Mouse (Mus musculus) hindlimb bud, embryonic 11.5 days (tissue): ENCODE data around the gene Crkl.
"Not testable (repeated sequence)": the region's sequence is repeated elsewhere in the genome, so short reads cannot be mapped to it uniquely, and the experiment has no call there.

Experiments used
- DNase-seq: peaks from one replicate; pipeline ENCODE4 v3.0.0-alpha.2; 2012; ENCODE audit warnings: low read depth, low spot score; ENCODE audit errors: extremely low spot score

Crkl gene

DNA sequence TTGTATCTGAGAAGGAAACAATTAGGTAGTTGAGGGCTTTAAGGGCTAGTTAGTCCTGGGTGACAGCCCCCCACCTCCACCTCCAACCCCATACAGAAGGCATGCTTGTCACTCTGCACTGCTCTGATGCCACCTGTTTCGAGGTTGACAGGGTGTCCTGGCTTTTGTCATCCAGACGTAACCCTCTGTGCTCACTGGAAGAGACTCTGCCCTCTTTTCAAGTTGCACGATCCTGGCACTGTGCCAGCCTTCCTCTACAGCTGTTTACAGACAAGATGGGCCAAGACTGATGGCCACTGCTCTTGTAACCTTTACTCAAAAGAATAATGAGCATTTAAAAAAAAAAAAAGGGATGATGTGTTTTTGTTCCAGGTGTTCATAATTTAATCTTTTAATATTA, 34.7 kb downstream of the Crkl start:
- no peak for DNase-seq

- no peak for DNase-seq
These were observed 37.0 kb downstream of the Crkl start for GRCm38 (mm10) chr16:17488478-17489468.

GRCm38 (mm10) chr16:17489469-17490111, 37.8 kb downstream of the Crkl start, which contains the start of gene Aifm3:
Gene Aifm3 (plus strand): TSS chr16:17489611.
- no peak for DNase-seq

GRCm38 (mm10) chr16:17491154-17491553, 39.4 kb downstream of the Crkl start:
- DNase-seq: no peak

DNA sequence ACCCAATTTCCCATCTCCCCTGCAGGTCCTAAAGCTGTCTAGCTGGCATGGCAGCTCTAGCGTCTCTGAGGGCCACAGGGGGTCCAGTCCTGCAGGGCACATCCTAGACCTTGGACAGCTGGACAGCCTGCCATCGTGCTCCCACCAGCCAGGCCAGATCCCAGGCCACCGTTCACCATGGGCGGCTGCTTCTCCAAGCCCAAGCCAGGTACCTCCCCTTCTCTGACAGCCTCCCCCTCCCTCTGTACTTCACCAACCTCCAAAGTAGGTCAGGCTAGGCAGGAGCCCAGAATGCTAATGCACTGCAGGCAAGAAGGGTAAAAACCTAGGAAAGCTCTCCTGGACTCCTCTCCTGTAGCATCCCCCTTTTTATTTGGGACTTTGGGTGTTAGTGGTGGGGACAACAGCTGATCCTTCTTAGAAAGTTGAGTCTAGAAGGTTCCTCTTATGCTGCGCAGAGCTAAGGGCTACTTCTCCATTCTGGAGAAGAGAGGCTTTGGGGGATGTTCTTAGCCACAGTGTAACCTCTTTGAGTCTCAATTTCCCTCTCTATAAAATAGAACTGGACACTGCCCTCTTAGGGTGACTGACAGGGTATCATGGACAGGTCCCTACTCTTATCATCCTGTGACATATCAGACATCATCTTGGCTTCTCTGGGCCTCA, 40.2 kb downstream of the Crkl start:
- no peak for DNase-seq

DNA sequence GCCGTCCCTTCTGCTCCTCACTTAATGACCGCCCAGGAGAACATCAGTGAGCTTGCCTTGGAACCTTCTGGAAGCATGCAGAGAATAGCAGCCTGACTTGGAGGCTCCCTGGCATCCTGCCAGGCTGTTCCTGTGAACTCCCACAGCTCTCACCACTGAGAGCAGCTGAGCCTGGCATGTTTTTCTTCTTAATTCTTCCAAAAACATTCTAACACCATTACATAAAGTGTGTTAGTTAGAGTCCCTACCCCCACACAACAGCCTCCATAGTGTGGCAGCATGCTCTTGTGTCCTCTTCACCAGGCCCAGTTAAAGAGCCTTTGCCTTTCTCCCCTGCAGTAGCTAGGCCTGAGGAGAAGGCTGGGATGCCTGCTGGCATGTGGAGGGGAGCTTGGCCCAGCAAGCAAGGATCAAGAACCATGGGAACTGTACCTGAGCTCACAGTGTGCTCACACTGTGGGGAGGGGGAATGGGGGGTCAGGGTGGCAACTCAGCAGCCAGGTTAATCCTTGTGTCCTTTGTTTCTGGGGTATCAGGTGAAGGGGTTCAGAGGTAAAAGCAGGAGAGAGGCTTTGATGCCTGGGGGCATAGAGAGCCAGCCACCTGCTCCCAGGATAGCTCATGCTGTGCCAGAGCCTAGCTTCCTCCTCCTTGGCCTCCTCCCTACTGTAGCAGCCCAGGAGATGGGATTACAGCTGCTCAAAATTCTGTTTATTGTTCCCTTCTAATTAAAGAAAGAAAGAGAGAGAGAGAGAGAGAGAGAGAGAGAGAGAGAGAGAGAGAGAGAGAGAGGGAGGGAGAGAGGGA, 44.9 kb downstream of the Crkl start:
- DNase-seq: no peak

DNA sequence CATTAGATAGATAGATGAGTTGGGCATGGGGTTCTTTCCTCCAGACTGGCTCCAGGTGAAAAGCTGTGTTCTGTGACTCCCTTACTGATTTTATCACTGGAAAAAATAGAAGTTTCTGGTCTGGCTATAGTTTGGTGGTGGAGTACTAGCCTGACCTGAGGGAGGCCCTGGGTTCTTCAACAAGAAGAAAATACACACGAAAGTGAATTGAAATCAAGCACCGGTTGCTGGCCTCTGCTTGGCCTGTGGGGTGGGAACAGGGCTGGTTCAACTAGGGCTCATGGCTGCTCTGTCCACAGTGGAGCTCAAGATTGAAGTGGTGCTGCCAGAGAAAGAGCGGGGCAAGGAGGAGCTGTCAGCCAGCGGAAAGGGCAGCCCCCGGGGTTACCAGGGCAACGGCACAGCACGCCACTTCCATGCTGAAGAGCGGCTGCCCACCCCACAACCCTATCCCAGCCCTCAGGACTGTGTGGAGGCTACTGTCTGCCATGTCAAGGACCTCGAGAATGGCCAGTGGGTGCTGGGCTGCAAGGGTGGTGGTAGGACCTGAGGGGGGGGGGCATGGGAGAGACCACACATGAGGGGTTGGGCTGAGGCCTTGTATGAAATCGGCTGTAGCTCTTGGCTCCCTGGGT, 47.6 kb downstream of the Crkl start:
- no peak for DNase-seq

GRCm38 (mm10) chr16:17502681-17503080, 50.9 kb downstream of the Crkl start:
- no peak for DNase-seq

DNA sequence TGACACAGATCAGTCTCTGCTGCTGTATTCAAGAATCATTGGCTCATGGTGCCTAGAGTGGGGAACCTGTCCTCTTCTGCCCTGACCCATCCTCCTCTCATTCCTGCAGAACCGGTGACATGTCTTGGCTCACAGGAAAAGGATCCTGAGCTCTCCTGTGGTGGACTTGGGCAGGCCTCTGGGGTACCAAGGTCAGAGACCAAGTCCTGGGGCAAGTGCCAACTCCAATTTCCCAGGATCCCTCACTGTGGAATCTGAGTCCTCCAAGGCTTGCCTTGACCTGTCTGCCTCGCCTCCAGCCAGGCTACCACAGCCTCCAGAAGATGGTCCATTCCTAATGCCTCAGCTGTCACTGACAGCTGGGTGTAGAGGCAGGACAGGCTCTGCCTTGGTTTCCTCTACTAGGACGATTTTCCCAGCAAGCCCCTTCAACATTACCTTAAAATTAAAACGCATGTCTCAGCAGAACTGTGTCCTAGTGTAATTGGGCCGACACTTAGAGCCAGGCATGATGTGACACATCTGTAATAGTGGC, 55.3 kb downstream of the Crkl start:
- DNase-seq: no peak

- not testable (repeated sequence) for DNase-seq
These were observed 56.2 kb downstream of the Crkl start for GRCm38 (mm10) chr16:17508031-17508430.

DNA sequence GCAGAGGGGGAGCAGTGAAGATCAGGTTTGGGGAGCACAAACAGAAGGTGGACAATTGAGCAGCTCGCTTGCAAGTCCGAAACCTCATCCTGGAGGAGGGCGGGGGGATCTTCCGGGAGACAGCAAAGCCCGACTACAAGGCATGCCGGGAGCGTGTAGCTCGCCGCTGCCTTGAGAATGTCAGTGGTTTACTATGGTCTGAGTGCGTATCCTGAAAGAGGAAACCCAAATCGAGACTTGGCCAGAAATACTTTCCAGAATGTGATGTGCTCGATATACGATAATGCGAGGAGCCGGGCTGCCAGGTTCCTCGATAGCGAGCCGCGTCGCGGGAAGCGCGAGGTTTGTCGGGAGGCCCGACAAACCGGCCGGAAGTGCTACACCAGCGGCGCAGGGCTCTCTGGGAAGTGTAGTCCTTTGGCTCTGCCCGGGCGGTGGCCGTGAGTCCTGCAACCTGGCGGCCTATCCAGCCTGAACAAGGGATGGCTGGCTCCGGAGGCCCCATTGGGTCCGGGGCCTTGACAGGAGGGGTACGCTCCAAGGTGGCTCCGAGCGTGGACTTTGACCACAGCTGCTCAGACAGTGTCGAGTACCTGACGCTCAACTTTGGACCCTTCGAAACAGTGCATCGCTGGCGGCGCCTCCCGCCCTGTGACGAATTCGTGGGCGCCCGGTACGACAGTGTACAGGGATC, 56.9 kb downstream of the Crkl start, which contains the start of gene Lztr1:
TSS of gene Lztr1 (plus strand) at position 143 of the 694 bp plus-strand sequence.
- peak; percentile 64 for DNase-seq

GRCm38 (mm10) chr16:17509240-17509597, 57.4 kb downstream of the Crkl start:
- DNase-seq: no peak

- DNase-seq: no peak
These were observed 58.4 kb downstream of the Crkl start for GRCm38 (mm10) chr16:17510143-17510542.

DNA sequence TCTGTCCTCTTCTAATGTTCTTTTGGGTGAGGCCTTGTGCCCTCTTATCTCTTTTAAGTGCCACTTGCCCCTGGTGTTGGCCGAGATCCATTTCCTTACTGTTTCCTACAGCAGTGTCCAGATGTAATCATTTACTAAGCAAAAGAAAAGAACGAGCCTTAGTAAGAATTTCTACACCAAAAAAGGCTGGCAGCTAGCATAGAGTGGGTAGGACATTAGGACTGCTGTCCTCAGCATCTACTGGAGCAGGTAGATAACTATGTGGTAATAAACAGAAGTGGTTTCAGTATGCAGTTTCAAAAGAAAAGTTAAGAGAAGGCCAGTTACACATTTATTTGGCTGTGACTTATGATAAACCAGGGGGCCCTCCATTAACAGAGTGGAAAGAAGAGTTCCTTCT, 58.9 kb downstream of the Crkl start:
- no peak for DNase-seq

GRCm38 (mm10) chr16:17511431-17511830, 59.6 kb downstream of the Crkl start:
- no peak for DNase-seq

DNA sequence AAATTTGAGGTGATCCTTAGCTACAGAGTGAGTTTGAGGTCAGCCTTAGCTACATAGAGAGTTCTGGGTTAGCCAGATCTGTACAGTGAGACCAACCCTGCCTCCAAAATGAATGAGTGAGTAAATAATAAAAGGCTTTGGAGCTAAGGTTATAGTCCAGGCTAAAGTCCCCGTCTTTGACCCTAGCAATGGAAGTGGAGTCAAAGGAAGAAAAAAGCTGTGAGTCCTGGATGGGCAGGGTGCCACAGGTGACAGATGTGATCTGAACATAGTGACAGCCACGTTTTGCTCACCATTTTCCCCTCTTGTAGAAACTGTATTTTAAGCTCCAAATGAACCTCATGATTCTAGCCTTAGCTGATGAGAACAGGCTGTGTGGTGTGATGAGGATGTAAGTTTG, 67.1 kb downstream of the Crkl start:
- no peak for DNase-seq

DNA sequence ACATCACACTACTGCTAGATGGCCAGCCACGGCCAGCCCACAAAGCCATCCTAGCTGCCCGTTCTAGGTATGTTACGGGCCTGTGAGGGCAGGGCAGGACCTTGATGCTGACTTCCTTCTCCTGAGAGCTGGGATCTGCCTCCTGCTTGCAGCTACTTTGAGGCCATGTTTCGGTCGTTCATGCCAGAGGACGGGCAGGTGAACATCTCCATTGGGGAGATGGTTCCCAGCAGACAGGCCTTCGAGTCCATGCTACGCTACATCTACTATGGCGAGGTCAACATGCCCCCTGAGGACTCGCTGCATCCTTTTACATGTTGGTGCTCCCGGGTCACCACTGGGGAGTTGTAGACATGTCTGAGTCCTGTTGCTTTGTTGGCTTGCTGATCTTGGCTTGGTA, 72.4 kb downstream of the Crkl start:
- no peak for DNase-seq

GRCm38 (mm10) chr16:17525524-17525923, 73.7 kb downstream of the Crkl start:
- no peak for DNase-seq

DNA sequence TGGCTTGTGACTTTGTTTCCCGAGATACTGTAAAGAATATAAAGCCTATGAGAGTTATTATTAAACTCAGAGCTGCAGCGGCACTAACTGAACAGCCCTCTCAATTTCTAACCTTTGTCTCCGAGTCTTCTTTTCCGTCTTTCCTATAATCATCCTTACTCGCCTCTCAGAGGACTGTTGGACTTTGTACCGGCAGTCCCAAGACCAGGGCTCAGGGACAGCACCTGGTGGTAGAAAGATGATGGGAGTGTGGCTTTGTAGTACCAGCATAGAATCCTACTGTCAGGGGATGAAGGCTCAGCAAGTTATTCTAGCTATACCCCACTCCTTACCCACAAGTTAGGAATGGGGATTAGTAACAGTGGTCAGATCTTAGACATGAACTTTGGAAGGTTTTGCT, 74.4 kb downstream of the Crkl start:
- DNase-seq: no peak
